Mouse (Mus musculus) embryo, embryonic 9.5 days (tissue): ENCODE data around the gene Vpreb2.
"Not testable (repeated sequence)": the region's sequence is repeated elsewhere in the genome, so short reads cannot be mapped to it uniquely, and the experiment has no call there.

ENCODE experiments used
- DNase-seq: peaks from one replicate; pipeline ENCODE4 v3.0.0-alpha.2; 2017; ENCODE audit errors: extremely low spot score

Gene Vpreb2

GRCm38 (mm10) chr16:17987703-17988102 lies 7.5 kb downstream of the Vpreb2 start:
- DNase-seq, result no peak

DNA sequence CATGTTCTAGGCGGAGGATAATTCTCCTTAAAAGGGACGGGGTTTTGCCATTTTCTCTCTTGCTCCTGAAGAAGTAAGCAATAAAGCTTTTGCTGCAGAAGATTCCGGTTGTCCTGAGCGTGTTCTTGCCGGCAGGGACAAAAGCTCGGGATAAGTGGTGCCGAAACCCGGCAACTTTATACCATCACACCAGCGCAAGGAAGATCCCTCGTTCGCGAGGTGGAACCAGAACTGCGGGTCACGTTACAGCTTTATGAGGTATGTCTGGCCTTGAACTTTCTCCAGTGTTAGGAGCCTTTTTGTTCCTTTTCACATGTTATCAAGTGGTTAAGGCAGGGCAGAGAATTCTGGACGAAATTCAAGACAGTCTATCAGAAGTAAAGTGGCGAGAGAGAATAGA lies 12.1 kb downstream of the Vpreb2 start:
- not testable (repeated sequence) for DNase-seq

GRCm38 (mm10) chr16:17999668-18000067 lies 19.4 kb downstream of the Vpreb2 start:
- no peak for DNase-seq

DNA sequence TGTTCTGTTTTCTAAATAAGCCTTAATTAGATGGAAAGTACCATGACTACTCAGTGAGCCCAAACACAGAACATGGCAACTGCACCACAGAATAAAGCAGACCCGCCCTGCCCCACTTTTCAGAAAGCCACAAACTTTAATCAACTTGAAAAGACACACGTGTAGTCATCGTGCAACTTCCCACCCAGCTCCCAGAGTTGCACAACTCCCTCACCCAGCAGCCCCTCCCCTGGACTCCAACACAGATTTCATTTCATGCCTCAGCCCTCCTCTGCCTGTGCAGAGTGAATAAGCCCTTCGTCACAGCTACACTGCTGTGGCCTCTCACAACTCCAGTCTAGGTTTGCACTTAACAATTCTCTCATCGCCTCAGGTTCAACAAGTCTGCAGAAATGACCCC lies 24.4 kb downstream of the Vpreb2 start:
- DNase-seq, result no peak

DNA sequence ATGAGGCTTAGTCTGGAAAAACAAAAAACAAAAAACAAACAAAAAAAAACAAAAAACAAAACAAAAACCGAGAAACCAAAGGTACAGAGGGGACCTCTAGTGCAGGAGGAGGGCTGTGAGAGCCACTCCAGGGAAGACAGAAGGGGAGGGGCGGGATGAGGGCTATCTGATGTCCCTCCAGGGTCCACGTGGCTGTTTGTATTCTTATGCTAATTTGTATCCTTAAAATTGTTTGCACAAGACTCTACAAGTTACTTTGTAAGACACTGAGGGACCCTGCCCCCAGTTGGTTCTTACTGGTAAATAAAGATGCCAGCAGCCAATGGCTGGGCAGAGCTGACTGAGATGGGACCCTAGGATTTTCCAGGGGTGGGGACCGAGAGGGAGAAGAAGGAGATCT lies 26.9 kb downstream of the Vpreb2 start:
- DNase-seq, result no peak

- no peak for DNase-seq
These were observed 30.9 kb downstream of the Vpreb2 start for GRCm38 (mm10) chr16:18011101-18011500.

GRCm38 (mm10) chr16:18016482-18016881 lies 36.3 kb downstream of the Vpreb2 start:
- DNase-seq, result not testable (repeated sequence)

DNA sequence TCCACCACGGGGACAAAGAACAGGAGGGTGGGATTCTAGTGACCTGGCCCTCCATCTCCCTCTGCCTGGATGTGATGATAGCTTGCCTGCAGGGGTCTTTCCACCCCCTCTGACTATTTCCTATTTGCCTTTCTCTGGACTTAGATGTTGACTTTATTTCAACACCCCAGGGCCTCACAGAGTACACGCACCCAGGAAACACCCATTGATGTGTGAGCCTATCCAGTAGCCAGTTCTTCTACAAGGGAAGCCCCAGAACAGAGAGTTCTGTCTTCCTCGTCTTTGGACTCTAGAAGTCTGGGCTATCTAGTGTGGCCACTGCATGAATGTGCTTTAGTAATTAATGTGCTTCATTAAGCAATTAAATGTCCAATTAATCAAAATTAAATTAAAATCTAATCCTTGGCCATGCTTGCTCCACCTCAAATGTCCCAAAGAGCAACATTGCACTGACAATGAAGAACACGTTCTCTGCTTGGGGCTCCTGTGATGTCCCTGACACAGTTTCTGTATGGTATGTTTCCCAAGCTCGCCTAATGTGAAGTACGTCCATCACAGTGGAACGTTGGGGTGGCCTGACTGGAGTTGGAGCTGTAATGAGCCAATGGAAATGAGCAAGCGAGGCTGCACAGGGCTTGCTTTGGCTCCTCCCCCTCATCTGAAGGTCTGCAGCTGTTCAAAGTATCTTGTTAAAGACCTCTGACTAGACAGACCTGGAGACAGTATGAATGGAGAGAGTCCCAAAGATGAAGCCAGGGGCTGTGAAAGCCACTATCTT lies 42.7 kb downstream of the Vpreb2 start:
- DNase-seq, result no peak

DNA sequence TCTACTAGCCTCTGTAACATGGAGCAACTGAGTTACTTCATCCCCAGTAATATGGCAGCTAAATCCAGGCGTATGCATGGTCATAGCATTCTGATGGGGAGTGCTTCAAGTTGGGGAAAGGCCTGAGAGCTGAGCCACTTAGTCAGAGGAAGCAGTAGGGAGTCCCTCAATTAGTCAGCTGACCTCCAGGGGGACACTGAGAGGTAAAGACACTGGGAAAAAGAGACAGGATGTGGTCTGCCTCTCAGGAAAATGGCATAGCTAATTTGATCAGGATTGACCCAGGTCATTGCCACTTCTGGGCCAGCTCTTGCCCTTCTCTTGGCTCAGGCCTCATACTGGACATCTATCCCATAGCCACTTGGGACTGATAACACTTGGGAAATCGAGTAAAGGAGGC lies 47.1 kb downstream of the Vpreb2 start:
- no peak for DNase-seq
